Mouse (Mus musculus) CD4-positive helper T cell, adult 2 months (primary cell): ENCODE results near the gene Usp33.

Experiments used
- DNase-seq: peaks from one replicate; pipeline ENCODE4 v3.0.0-alpha.2; 2012; ENCODE audit warnings: low read depth, missing footprints, low spot score

The Usp33 gene

DNA sequence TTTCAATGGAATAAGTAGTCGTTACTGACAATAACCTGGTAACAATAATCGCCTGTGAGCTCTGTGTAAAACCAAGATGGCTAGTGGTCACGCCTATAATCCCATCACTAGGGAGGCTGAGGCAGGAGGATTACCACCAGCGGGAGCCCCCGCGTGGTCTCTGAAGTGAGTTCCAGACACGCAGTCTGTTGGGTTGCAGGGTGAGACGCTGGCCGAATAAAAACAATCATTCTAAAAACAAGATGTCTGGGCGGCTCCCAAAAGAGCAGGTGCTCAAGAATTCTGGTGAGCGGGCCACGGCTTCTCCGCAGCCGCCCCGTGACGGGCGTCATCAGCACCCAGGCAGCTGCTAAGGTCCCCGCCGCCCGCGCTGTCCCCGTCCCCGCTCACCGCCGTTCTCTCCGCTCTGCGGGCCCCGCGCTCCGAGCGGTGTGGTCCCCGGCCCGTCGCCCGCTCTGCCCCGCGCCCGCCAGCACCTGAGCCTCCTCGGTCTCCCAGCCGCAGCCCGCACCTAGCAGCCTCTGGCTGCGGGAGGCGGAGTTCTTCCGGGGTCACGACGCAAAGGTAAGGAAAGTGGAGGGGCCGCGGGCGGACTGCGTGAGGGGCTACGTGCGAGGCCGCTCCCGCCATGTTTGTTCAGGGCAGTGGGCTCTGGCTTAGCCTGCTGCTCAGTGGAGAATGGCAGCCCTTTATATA, 6.3 kb upstream of the Usp33 start, which contains the start of gene Miga1:
Miga1 (minus strand) TSS at position 546 of the 696 bp plus-strand sequence.
- peak; percentile 68 for DNase-seq

DNA sequence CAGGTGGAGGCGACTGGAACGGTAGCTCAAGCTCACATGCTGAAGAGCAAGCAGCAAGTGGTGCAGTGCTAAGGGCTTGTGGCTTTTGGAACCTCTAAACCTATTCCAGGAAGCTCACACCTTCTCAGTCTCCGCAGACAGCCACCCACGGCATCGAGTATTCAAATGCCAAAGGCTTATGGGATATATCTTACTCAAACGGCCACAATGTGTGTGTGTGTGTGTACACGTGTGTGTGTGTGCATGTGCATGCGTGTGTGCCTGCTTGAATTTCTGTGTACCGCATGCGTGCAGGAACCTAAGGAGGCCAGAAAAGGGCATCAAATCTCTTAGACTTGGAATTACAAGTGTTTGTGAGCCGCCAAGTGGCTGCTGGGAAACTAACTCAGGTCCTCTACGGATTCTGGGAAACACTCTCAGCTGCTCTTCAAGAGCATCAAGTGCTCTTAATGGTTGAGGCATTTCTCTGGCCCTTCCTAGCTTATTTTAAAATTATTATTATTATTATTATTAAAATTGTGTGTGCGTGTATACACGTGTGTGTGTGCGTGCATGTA, 3.2 kb upstream of the Usp33 start:
- peak; percentile 69 for DNase-seq

DNA sequence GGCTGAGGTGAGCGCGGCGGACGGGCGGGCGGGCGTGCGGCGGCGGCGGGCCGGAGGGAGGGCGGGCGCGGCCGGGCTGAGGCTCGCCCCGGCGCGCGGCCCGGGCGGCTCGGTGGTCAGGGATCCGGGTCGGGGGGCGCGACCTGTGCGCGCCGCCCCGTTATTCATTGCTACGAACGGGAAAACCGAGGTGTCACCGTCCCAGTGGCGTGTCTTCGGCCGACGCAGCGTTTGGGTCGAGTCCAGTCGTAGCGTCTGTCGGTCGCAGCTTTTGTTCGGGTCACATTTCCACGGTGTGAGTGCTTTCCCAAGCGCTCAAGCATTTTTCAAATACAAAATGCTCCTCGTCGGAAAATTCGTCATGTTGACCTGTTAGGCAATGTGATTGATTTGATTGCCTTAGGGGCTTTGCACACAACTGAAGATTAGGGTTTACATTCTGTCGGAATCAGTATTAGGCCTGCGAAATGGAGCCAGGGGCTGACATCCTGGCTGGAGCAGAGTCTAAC, 409 bp downstream of the Usp33 start:
- DNase-seq, result peak; percentile 44

DNA sequence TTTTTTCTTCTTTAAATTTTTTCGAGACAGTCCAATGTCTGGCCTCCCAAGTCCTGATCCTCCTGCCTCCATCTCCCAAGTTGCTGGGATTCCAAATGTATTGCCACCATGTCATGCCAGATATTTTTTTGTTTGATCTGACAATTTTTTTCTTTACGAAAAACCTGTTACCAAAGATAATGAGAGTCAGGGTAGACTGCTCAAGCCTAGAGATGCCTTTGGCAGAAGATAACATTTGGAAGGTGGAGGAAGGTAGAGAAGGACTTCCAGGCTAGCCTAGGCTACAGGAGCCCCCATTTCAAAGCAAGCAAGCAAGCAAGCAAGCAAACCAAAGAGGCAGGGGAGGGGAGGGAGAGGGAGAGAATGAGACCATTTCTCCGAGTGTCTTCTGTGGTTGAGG, 949 bp downstream of the Usp33 start:
- DNase-seq, result no peak

DNA sequence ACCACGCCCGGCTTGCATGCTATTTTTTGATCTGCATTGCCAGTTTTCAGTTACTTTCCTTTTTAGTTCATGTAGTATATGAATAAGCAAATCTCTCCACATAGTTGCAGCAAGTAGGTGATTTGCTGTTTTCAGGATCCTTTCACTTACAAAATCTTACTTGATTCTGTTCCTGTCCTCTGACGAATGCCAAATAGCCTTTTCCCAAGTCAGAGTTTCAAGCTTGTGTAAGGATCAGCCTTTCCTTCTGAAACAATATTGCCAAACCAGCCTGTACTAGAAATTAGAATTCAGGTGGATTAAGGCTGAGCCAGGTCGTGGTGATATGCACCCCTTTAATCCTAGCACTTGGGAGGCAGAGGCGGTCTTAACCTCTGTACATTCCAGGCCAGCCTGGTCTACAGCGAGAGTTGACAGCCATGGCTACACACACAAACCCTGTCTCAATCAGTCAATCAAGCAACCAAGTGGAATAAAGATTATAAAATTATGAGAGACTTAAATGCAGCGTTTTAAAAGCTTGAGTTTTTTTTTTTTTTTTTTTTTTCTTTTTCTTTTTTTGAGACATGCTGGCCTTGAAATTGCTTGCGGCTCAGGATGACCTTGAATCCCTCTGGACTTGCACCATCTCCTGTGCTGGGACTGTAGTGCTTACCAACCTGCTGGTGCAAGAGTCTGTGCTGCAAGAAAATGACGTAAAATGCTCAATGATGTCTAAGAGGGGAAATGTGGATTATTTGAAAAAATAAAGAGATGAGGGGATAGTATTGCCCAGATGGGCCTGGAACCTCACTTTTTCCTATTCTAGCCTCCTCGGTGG, 1.9 kb downstream of the Usp33 start:
- no peak for DNase-seq

DNA sequence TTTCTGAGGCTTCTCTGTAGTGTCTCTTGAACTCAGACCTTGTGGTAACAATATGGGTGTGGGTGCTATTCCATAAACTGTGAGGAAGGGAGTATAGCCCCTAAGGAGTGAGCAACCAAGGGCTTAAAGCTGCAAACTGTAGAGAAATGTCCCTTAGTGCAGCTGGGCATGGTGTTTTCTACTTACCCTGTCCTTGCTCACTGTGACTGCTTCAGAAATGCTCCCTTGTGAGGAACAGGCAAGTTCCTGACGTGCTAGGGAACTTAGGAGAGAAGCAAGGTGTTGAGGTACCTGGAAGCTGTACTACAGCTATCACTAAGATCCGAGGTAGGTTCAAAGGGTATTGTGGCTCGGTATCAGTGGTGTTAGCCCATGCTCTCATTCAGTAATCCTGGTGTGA, 4.2 kb downstream of the Usp33 start:
- DNase-seq, result no peak

DNA sequence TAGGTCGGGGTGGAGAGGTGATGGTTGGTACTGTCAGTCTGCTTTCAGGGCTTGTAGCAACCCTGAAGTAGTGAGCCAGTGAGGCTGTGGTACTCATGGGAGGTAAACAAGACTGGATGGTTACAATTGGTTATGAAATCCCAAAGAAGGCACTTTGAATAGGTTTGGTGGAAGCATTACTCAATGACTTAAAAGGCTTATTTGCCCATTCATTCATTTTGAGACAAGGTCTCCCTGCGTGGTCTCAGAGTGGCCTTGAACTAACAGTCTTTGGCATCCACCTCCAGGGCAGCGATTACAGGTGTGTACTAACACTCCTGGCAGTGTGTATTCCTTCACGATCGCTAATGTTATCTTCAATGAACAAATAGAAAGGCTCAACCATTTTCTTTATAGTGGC, 4.7 kb downstream of the Usp33 start:
- DNase-seq, result no peak

DNA sequence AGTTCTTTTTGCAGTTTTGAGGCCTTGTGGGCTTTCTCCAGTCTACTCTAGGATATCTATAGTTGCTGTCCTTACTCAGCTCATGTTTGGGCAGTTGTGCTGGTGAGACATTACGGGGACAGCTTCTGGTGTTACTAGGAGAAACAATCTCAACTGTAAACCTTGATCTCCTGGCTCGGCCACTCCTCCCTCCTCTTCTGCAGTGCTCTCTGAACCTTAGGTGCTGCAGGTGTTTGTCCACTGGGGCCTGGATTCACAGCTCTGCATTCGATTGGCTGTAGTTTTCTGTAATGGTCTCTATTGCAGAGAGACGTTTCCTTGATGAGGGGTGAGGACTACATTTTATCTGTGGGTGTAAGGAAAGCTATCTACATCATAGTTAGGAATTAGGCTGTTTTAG, 6.0 kb downstream of the Usp33 start:
- no peak for DNase-seq

DNA sequence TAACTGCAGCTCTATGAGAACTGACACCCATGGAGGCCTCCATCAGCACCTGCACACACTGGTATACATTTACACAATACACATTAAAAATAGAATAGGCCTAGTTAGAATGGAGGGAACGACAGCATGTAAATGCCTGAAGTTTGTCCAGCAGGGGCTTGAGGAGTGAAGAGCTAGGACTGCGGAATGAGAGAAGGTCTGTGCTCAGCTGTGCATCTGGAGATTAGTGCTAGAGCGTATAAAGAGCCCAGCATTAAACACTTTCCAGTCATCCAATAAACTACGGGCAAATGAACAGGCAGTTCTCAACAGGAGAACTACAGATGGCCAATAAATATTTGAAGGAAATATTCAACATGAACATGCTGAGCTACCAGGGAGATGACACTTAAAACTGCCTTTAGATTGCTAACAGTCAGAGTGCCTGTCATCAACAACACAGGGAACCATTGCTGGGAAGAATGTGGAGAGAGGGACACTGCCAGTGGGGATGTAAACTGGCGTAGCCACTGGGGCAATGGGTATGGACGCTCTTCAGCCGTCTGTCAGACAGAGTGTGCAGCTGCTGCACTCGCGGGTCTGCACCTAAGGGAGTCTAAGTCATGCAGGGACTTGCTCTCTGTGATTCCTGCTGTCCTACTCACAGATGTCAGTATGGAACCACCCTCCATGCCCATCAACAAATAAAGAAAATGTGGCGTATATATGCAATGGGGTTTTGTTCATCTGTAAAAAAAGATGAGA, 7.3 kb downstream of the Usp33 start:
- DNase-seq, result no peak

DNA sequence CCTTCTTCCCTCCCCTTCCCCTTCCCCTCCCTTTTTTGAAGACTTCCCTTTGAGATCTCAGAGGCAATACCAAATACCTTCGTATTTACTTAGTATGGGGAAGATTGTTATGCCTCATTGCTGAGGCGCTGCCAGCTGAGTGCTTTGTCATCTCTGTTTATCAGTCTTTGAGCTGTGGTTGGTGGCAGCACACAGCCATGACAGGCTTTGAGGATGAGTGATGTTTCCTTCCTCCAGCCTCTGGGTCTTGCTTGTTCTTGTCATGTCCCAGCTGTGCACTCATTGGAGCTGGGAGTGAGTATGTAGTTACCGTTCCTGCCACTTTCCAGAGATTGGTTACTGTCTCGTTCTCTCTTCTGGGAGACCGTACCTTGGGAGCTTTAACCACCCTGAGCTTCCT, 9.1 kb downstream of the Usp33 start:
- peak; percentile 45 for DNase-seq

DNA sequence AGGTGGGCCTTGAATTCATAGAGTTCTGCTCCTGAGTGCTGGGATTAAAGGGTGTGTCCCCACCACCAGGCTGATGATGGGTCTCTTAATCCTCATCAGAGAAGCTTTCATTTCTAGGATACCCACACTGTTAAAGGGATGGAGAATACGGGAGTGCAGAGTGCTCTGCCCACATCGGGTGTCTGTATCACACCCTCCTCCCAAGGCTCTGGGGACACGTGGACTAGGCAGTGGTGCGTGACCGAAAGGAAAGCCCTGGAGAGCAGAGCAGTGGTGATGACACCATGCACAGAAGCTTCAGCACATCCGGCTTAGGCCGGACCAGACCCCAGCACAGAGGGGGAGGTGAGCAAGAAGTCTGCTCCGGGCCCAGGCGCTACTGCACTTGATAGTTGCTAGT, 10.5 kb downstream of the Usp33 start:
- no peak for DNase-seq

DNA sequence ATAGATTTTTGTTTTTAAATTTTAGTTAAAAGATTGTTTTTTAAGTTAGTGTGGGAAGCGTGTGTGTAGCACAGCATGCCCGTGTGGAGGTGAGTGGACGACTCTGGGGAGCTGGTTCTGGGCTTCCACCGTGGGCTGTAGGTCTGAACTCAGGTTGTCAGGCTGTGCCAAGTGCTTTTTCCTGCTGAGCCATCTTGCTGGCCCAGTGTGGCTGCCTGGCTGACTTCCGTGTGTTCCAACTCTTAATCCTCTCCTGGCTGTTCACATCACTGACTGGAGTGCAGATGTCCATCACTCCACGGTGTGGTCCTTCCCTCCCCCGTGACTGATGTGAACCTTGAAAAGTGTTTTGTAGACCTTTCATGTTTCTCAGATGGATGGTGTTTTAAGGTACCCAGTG, 12.9 kb downstream of the Usp33 start:
- no peak for DNase-seq

DNA sequence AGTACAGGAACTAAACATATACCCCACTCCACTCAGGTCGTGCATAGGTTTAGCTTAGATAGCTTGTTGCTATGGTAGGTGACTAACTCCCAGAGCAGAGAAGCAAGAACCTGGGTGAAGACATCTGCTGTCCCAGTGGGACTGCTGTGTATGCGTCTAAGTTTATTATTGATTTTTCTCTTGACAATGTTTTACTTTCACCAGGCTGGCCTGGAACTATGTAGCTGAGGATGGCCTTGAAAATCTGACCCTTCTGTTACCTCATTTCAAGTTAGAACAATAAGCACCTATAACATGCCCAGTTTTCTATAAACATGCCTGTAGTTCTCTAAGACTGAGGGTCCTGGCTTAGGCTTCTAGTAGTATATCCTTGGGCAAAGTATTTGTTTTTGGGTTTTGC, 17.9 kb downstream of the Usp33 start:
- DNase-seq, result no peak

DNA sequence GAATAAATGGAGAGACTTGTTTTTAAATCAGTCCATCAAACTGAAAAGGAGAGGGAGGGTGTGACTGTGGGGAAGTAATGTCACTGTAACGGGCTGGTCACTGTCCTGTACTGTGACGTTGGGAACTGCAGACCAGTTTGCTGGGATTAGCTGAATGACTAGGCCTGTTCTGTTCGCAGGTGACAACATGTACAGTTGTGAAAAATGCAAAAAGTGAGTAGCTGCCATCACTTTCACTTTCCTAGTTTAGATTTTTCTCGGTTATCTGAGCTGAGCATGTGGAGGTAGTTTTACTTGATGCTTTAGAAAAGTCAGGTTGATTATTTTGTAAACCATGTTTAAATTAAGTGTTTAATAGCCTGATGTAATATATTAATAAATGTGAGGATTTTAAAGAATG, 29.8 kb downstream of the Usp33 start:
- no peak for DNase-seq

DNA sequence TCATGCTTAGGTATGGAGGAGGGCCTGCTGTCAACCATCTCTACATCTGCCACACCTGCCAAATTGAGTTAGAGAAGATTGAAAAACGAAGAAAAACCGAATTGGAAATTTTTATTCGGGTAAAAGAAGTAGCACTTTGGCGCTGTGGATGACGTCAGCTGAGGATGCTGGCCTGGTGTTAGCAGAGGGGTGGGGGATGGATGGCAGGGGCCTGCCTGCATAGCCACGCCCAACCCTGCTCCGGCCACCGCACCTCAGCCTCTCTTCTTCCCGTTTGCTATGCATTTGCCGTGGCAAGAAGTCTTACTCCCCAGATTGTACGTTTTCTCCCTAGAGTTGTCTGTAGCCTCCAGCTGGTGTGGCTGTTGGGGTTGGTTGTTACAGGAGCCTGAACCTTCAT, 37.8 kb downstream of the Usp33 start:
- no peak for DNase-seq

DNA sequence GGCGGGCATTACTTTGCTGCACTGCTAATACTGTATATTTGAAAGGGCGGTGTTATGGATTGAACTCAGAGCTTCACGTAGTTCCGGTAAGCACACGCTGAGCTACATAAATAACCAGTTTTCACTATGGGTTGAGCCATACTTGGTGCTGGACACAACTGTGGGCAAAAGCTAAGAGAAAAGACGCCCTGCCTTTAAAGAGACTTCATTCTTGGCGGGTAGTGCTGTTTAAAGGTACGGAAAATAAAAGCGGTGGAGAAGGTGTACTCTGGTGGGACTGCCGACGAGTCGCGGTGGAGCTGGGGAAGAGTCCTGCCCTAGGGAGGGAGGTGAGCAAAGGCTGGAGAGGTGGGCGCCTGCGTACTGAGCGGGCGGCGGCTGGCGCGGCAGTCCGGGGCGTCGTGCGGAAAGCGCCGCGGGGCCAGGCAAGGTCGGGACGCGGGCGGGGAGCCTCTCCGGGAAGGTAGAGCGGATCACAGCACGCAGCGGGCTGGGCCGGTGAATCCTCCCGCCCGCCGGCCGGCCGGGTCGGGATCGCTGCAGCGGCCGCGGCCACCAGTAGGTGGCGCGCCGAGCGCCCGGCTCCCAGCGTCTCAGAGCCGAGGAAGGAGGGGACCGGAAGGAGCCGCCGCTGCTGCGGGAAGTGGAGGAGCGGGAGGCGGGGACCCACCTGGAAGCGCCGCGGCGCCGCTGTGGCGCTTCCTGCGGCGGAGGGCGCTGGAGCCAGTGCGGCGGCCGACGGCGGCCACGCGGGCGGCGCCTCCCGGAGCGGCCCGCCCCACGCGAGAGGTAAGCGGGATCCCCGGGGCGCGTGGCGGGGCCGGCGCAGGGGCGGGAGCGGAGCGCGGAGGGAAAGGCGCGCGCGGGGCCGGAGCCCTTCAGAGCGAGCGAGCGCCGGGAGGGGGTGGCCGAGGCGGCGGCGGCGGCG, 49.3 kb downstream of the Usp33 start, which contains the start of gene Zzz3:
Zzz3 (plus strand) TSS at position 124 of the 928 bp plus-strand sequence.
- DNase-seq, result peak; percentile 96

DNA sequence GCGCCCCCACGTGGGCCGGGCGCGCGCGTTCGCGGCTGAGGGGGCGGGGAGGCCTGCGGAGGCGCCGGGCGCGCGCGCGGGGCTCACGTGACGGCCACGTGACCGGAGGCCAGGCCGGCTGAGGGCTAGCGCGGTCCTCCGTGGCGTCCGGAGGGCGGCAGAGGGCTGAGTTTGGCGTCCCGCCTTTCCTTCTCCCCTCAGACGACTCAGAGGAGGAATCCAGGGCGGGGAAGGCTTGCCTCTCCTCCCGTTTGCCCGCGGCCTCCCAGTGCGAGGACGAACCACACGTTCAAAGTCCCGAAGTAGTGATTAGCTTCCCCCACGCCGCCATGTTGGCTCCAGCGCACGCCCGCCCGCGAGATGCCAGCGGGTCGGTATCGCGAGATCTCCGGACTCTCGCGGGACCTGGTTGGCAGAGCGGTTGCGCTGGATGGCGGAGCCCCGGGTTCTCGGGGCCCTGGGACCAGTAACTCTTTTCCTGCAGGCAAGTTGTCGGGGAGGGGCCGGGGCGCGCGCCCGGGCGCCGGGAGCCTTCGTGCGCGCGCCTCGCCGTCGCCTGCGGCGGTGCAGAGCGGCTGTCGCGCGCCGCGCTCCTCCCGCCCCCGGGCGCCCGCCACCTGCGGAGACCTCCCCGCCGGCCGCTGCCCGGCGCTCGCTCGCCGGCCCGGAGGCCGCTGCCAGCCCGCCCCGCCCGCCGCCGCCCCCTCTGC, 50.2 kb downstream of the Usp33 start:
- DNase-seq, result peak; percentile 98

DNA sequence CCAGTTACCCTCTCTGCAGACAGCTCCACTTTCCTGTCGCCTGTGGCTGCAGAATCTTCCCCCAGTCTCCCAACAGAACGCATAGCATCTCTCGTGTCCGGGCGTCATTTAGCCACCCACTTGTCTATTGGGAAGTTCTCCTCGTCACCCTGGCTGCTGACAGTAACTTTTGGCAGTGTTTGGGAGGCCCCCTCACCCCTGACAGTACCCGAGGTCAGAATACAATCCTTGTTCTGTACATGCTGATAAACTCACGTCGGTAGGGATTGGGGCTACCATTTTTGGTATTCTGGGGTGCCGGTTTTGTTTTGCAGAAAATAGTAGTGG, 50.7 kb downstream of the Usp33 start:
- DNase-seq, result no peak

DNA sequence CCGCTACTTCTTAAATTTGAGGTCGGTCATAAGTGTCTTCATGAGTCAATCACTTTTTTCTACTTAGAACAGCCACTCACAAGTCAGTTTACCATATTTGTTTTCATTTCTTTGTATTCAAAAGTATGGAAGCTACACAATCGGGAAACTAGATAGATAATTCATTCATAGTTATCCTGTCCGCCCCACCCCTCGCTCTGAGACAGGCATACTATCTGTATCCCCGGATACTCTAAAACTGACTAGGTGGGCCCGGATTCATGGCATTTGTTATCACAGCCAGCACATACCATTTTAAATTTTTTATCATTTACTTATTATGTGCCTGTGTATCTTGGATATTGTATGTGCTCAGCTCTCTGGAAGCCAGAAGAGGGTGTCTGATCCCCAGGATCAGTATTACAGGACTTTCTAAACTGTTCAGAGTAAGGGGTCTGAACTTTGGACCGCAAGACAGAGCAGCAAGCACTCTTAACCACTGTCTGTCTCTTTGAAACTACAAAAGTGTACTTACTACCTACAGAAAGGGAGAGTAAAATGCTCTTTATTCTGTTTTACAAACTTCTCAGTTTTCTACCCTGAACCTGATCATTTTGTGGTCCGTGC, 51.2 kb downstream of the Usp33 start:
- no peak for DNase-seq

DNA sequence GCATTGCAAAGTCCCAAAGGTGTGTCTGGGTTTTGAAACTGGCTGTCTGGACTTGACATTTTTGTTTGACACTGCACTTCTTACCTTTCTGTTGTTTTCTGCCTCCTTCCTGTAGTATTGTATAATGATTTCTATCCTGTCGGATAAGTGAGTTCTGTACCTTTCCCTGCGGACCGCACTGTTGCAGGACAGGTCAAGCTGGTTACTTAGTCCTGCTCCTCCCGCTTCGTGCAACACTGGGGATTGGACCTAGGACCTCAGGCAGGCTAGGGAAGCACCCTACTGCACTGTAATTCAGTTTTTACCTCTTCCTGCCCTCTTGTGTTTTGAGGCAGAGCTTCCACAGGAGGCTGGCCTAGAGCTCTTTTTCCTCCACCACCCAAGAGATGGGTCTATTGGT, 54.2 kb downstream of the Usp33 start:
- DNase-seq, result no peak
